Mouse (Mus musculus): ENCODE data around the gene Tmem123.

The Tmem123 gene

GRCm38 (mm10) chr9:7824916-7825315 is 61.1 kb downstream of the Tmem123 start:
- no peak for DNase-seq (ENCODE audit: low spot score in 2 of 2)

DNA sequence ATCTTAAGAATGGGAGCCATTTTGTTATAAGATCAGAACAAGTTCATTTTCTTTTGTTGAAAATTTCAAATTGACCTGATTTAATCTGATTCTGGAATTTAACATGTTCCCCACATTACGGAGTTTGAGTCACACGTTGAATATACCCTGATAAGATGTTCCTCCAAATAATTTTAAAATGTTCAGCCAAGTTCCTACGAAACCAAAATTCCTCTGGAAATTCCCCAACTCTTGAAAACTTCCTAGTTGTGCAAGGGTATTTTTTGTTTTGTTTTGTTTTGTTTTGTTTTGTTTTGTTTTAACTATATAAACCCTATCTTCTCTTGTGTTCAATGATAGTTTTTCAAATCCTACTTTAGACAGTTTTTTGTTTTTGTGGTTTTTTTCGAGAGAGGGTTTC is 64.9 kb downstream of the Tmem123 start:
- DNase-seq (ENCODE audit: low spot score in 2 of 2), result no peak

GRCm38 (mm10) chr9:7829531-7830528 is 66.0 kb downstream of the Tmem123 start:
- DNase-seq (ENCODE audit: low spot score in 2 of 2), result no peak

DNA sequence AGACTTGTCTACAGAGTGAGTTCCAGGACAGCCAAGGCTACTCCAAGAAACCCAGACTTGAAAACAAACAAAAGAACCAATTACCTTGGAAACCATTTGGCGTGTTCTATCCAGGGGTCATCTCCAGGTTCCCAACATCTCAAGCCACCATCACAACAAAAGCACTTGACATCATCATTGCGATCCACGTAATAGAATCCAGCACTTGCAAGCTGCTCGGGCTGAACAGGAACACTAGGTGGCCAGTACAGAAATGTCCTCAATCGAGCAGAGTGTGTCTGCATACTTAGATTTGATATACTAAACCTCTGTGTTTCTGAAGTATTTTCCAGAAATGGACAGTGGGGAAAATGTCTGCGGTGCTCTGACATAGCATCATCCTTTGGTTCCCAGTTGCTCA is 69.6 kb downstream of the Tmem123 start:
- DNase-seq (ENCODE audit: low spot score in 2 of 2), result no peak

- no peak for DNase-seq (ENCODE audit: low spot score in 2 of 2)
Observed at GRCm38 (mm10) chr9:7835302-7835701, 71.5 kb downstream of the Tmem123 start.

- DNase-seq (ENCODE audit: low spot score in 2 of 2), result peak; percentile 39 to 47
Observed at GRCm38 (mm10) chr9:7836331-7836730, 72.5 kb downstream of the Tmem123 start.

GRCm38 (mm10) chr9:7836905-7837805 is 73.3 kb downstream of the Tmem123 start, which contains the start of gene Birc2:
Gene Birc2 (minus strand): TSS chr9:7837064.
- peak; percentile 90 to 91 for DNase-seq (ENCODE audit: low spot score in 2 of 2)

DNA sequence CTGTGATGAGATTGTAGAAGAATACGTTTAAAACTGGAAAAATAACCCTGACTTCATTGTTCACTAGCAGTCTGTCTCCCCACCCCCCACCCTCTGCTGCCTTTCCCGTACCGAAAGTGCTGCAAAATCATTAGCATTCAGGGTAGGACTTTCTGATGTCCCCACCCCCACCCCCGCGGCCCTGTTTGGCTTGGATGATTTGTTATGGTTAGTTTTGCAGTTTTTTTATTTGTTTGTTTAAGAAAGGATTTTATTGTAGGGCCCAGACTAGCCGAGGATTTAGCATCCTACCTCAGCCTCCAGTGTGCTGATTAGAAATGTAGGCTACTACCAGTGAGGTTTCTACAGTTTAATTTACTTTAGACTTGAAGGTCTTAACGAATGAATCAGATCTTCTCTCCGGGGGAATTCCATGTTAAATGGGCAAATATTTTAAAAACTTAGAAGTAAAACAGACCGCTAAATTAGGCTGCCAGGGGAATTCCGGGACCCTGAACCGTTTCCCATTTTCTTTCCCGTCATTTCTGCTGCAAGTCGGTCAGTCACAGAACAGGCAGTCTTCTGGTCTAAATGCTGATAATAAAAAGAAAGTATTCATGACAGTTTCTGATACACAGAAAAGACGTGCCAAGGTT is 74.1 kb downstream of the Tmem123 start:
- no peak for DNase-seq (ENCODE audit: low spot score in 2 of 2)

GRCm38 (mm10) chr9:7841221-7841620 is 77.4 kb downstream of the Tmem123 start:
- DNase-seq (ENCODE audit: low spot score in 2 of 2), result no peak
